Comparison of ENCODE assay signal across 16 mouse cellular contexts in the genomic region with DNA sequence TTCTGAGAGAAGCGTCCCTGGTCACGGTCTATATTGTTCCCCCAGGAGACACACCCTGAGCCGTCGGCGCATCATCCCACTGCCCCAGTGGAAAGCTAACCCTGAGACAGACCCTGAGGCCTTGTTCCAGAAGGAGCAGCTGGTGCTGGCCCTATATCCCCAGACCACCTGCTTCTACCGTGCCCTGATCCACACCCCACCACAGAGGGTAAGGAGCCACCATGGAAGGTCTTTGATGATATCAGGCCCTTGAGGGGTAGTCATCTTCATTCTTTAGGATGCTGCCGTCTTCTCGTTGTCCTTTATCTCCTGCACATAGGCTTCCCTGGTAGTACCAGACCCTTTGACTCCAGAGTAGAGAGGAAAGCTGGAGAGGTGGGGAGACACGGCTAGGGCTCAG.
"Had no signal": no experiment of that assay in that cellular context is flagged by ENCODE, and none has a peak within 500 bp of the region (broad histone marks: within the 10 kb centered on the region; RNA-seq: fewer than 3 reads in every experiment).

No protein-coding gene starts in this region.

- H3K4me3 ChIP-seq: neural tube, embryonic 13.5 days; neural tube, embryonic 15.5 days; stomach, embryonic 15.5 days had no signal

- H3K27me3 ChIP-seq: neural tube, embryonic 13.5 days; neural tube, embryonic 15.5 days; stomach, embryonic 15.5 days had no signal

- DNase-seq: retina, postnatal 1 day; right cerebral cortex, adult 18-20 months; right cerebral cortex, postnatal 14 days; right cerebral cortex, postnatal 25 days; right cerebral cortex, postnatal 4 days; spleen, adult 18-20 months; thymus, adult 18-20 months; thymus, adult 2 months; thymus, postnatal 14 days; thymus, postnatal 25 days; thymus, postnatal 36 days; thymus, postnatal 4 days had no signal

- H3K4me1 ChIP-seq: neural tube, embryonic 13.5 days; neural tube, embryonic 15.5 days had no signal

- H3K9me3 ChIP-seq: neural tube, embryonic 13.5 days; neural tube, embryonic 15.5 days; stomach, embryonic 15.5 days had no signal

- H3K27ac ChIP-seq: neural tube, embryonic 13.5 days; neural tube, embryonic 15.5 days; stomach, embryonic 15.5 days; stomach, postnatal 0 days had no signal

- H3K9ac ChIP-seq: neural tube, embryonic 13.5 days; neural tube, embryonic 15.5 days; stomach, embryonic 15.5 days had no signal

- H3K4me2 ChIP-seq: neural tube, embryonic 13.5 days; neural tube, embryonic 15.5 days; stomach, embryonic 15.5 days had no signal
